In genomic region chr2:71951212-71951611, GRCm38 (mm10) we compare ENCODE assay signal across 27 mouse cellular contexts.
"Had no signal": no experiment of that assay in that cellular context is flagged by ENCODE, and none has a peak within 500 bp of the region (broad histone marks: within the 10 kb centered on the region; RNA-seq: fewer than 3 reads in every experiment).

No protein-coding gene starts in this region.

- H3K27me3 ChIP-seq: heart, embryonic 12.5 days; hindbrain, embryonic 12.5 days; intestine, embryonic 15.5 days; limb, embryonic 12.5 days; liver, embryonic 13.5 days; liver, embryonic 15.5 days had no signal

- H3K4me3 ChIP-seq: heart, embryonic 10.5 days; heart, embryonic 12.5 days; hindbrain, embryonic 10.5 days; hindbrain, embryonic 12.5 days; intestine, embryonic 15.5 days; layer of hippocampus, adult 2 months; left cerebral cortex, adult 2 months; limb, embryonic 10.5 days; limb, embryonic 12.5 days; liver, embryonic 13.5 days; liver, embryonic 15.5 days had no signal

- DNase-seq: gastrocnemius, postnatal 14 days; gastrocnemius, postnatal 36 days; heart, adult 18-20 months; heart, postnatal 10 days; heart, postnatal 4 days; kidney, adult 18-20 months; kidney, adult 8-10 months; kidney, postnatal 10 days; kidney, postnatal 25 days; kidney, postnatal 4 days; liver; liver, embryonic 13.5 days had no signal

- H3K4me2 ChIP-seq: heart, embryonic 12.5 days; hindbrain, embryonic 12.5 days; hindbrain, embryonic 14.5 days; intestine, embryonic 15.5 days; limb, embryonic 12.5 days; liver, embryonic 11.5 days; liver, embryonic 13.5 days; liver, embryonic 15.5 days had no signal

- H3K27ac ChIP-seq: heart, embryonic 10.5 days; hindbrain, embryonic 10.5 days; hindbrain, embryonic 12.5 days; hindbrain, embryonic 14.5 days; intestine, embryonic 15.5 days; layer of hippocampus, adult 2 months; left cerebral cortex, adult 2 months; limb, embryonic 10.5 days; limb, embryonic 12.5 days; liver, embryonic 13.5 days; liver, embryonic 15.5 days had no signal

- H3K9ac ChIP-seq: heart, embryonic 12.5 days; hindbrain, embryonic 12.5 days; hindbrain, embryonic 14.5 days; intestine, embryonic 15.5 days; limb, embryonic 12.5 days; liver, embryonic 13.5 days; liver, embryonic 15.5 days had no signal

- H3K36me3 ChIP-seq: heart, embryonic 10.5 days; heart, embryonic 12.5 days; hindbrain, embryonic 10.5 days; hindbrain, embryonic 12.5 days; intestine, embryonic 15.5 days; limb, embryonic 10.5 days; limb, embryonic 12.5 days; liver, embryonic 13.5 days; liver, embryonic 15.5 days had no signal

- H3K9me3 ChIP-seq: intestine, embryonic 15.5 days; limb, embryonic 10.5 days; limb, embryonic 12.5 days; liver, embryonic 13.5 days; liver, embryonic 15.5 days had no signal

- H3K4me1 ChIP-seq: heart, embryonic 10.5 days; heart, embryonic 12.5 days; hindbrain, embryonic 10.5 days; hindbrain, embryonic 12.5 days; intestine, embryonic 15.5 days; limb, embryonic 10.5 days; limb, embryonic 12.5 days; liver, embryonic 13.5 days; liver, embryonic 15.5 days had no signal

- ATAC-seq: hindbrain, embryonic 16.5 days; inflammation-experienced regulatory T-cells, adult 6 months; intestine, embryonic 15.5 days; intestine, postnatal 0 days had no signal
